Mouse (Mus musculus) embryo, embryonic 9.5 days (tissue): Measurements from ENCODE around the gene Clk3.

Experiments used
- DNase-seq: peaks from one replicate; pipeline ENCODE4 v3.0.0-alpha.2; 2017; ENCODE audit errors: extremely low spot score

The Clk3 gene

DNA sequence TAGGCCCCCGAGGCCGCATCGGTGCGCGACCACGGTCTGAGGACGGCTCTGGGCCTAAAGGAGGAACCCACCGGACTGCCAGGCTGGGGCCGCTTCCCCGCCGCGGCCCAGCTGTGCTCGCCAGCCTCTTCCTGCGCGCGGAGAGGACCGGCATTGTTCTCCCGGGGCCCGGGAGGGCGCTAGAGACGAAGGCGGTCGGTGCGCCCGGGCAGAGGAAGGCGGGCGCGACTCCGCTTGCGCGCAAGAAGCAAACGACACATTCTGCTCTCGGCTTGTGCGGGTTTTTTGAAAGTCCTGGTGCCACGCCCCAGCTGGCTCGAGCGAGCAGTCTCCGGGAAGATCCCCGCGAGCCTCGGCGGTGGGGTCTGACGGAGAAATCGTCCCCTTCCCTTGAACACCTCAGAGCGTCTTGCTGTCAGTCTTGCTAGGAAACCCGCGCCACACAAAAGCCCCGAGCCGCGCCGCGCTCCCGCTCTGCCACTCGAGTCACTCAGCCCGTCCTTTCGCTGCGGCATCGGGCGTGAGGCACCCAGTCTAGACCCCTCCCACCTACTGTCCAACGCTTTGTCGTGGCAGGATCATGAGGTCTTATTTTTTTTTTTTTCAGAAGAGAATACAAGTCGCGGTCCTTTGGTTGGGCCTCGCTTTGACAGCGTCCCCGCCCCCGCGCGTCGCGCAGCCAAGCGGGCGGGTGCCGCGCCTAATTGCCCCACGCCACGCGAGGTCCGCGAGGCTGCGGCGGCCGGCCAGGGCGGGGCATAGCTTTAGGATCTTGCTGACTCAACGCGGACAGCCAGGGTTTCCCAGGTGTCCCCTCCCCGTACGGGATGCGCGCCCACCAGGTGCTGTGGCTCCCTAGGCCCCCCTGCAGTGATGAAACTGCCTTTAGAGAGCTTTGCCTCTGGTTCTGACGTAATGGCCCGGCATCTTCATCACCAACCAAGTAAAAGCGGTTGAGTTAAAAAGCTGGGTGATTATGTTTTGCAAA lies at the start of gene Clk3:
Gene Clk3, minus strand, starts transcription at position 497 of the 988 bp plus-strand sequence.
- DNase-seq: peak; percentile 71

GRCm38 (mm10) chr9:57814866-57815265 lies 49.2 kb upstream of the Clk3 start:
- DNase-seq: peak; percentile 41

DNA sequence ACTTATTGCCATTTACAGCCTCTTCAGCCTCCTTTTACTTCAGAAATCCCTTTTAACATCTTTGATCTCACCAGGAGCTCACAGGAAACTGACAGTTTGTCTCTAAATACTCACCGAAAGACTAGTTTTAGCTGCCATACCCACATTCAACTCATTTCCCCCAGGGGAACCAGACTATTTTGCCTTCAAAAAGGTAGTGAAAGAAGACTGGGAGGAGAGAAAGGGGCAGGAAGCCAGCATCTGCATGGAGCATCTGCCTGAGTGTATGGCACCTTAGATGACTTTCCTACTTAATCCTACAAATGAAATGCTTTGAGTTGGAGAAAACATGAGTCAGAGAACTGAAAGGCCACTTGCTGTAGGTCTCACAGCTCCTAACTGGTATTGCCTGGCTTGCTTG lies 48.4 kb upstream of the Clk3 start:
- DNase-seq: peak; percentile 19

GRCm38 (mm10) chr9:57811793-57812733 lies 46.4 kb upstream of the Clk3 start:
- DNase-seq: peak; percentile 59

DNA sequence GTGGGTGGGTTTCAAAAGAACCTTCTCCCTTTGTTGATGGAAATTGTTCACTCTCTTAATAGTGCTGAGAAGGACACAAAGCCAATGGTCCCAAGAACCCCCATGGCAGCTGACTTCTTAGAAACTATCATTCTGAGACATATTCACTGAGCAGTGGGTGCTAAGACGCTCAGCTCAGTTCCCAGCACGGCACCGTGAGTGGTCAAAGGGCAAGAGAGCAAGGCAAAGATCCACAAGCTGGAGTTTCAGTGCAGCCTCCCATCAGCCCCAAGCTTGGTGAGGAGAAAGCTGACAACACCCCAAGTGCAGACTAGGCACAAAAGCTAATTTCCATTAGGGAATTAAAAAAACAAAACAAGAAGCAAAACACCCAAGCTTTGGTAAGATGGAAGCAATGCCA lies 45.0 kb upstream of the Clk3 start:
- DNase-seq: no peak

DNA sequence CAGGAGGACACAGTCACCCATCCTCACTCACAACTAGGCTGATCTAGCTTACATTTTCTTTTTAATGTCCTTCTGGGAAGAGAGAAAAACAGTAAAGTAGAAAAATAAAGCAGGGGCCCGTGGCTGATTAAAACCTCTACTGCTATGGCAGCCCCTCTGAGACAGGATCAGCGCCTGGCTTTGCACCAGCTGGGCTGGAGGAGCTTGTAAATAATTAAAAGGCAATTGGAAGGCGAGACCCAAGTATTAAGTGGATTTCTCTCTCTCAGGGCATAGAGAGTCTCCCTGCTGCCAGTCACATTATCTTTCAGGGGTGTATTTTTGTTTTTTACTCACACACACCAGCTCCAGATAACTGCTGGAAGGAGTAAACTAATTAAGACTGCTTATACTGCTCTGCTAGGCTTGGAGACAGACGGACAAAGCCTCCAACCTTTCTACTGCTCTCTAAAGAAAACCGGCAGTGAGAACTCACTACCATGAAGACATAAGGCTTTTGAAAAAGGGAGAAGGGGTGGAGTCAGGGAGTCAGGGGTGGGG lies 43.2 kb upstream of the Clk3 start:
- DNase-seq: no peak

DNA sequence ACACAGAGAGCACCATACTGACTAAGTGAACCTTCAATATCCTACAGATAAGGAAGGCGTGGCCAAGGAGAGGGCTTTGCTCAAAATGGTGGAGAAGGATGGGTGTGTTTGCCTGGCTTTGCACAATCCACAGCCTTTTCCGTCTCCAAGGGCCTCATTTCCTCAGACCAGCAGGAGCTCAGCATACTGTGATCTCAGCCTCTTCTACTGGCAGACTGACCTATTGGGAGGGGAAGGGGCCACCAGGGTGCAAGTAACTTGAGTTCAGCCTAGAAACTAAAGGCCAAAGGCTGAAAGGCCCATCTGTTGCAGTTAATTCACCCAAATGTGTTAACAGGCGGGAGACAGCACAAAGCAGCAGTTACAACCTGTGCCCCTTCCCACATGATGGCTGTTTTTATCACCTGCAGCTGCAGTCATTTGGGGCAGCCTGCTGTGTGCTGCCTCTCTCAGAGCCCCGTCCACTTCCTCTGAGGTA lies 41.6 kb upstream of the Clk3 start:
- DNase-seq: peak; percentile 47

DNA sequence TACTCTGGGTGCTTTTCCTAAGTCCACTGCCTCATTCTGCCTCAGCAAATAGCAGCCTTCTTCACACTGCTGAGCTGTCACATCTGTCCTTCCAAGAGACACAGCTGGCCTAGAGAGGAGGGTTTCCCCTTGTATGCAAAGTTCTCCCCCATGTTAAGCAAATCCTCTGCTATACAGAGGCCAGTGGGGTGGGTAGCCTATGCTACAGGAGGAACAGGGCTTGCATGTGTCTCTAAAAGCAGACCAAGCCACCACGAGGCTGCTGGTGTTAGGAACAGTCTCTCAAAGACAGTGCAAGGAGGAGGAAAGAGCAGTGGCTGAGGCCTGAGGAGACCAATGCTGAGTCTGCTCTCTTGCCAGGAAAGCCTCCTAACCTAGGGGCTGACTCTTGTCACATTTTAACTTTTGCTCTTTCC lies 40.4 kb upstream of the Clk3 start:
- DNase-seq: no peak

DNA sequence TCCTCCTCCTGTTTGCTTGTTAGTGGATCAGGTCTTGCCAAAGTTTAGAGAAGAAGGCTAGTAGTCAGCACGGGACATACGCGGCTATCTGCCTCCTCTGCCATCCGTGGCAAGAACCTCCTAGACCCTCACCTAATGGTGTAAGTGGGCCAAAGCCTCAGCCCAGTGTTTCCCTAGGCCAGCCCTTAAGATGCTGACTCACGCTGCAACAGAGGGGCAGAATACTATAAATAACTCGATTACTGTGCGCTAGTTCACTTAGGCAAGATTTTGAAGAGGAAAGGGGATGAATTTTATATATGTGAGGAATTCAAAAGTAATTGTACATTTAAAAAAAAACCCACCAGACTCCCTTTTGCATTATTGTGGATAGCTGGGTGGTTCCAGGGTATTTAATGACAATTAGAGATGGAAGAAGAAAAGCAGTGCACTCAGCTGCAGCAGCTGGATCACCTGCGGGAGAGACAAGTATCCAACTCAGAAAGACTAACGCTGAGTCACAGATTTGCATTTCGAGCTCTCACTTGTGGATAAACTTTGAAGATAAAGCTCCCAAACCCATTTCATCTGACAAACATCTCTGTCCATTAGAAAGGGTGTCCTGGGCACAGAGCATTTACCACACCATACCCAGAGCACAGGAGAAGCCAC lies 39.6 kb upstream of the Clk3 start:
- DNase-seq: no peak

- no peak for DNase-seq
Measured at GRCm38 (mm10) chr9:57803839-57804238, 38.2 kb upstream of the Clk3 start.

DNA sequence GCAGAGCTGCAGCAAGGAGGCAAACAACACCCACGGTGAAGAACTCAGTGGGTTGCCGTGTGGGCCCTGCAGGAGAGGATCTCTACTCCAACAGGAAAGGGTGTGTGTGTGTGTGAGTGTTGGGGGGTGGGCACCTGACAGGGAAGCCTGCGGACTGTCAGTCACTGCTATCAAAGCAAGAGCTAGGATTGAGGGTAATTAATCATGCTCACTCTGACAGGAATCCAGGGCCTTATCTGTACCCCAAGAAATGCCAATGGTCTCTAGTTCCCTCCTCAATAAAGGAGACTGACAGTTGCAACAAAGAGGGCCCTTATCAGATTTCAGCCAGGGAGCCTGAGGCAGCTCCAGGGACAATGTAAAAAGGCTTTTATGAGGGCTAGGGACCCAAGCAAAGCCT lies 37.4 kb upstream of the Clk3 start:
- no peak for DNase-seq

- no peak for DNase-seq
Measured at GRCm38 (mm10) chr9:57800325-57800975, 34.8 kb upstream of the Clk3 start.

DNA sequence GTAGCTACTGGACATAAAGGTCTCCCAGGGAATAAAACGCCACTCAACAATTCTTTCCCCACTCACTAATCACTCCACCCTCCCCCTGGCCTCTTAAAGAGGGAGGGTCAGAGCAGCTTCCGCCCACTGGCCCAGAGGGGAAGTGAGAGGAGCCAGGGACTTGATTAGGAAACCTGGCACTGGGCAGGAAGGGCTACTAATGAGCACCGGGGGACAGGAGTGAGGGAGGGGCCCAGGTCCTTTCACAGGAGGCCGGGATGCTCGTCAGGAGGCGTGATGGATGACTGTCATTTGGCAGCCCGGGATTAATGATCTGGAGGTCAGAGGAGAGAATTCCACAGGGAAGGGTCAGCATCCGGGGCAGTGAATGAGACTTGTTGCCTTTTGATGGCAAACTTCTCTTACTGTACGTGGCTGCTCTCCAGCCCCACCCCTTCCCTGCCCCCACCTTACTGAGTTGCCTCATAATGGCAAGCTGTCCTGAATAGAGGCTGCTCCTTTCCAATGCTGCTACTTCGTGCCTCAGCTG lies 33.1 kb upstream of the Clk3 start:
- DNase-seq: peak; percentile 85

DNA sequence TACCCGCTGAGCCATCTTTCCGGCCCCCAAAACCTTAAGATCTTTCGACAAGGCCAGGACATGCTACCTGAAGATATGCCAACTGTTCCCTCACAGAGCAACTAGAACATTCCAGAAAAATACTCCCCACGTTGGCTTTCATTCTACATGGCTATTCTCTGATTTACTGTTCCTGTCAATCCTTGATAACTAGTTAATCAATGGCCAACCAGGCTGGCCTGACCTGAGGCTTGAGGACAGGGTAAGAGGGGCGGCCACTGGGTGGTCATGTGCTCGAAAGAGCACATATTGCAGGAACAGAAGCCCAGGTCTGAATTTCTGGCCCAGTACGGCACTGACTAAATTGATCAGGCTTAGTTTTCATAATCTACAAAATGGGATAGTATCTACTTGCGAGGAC lies 31.8 kb upstream of the Clk3 start:
- no peak for DNase-seq

DNA sequence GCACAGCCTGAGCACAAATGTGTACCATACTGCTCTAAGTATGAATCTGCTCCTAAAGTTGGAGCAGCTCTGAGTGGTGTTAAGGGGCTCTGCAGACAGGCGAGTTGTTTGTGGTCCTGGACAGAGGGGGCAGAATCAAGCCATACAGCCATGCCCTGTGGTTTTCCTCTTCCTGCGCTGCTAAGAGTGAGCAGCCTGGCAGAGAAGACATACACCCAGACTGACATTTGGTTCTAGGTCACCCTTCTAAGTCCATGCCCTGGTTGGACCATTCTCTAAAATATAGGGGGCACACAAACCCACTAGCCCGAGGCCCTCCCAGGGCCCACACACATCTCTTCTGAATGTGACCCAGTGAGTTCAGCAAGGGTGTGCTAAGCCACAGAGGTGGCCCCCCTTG lies 24.1 kb upstream of the Clk3 start:
- no peak for DNase-seq

DNA sequence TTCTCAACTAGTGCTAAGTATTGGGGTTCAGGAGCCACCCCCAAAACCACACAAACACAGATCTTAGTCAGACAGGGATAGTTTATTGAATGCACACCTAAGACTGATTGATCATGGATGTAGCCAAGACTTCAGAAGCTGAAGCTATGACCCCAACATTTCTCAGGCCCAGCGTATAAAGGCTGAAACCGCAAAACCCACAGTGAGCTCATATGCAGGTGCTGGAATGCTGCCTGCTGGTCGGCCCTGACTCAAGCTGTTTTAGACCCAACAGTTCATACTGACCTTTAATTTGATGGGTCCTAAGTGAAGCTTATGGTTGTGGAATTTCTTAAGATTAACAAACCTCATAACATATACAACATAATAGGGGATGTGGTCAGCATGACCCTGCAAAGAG lies 17.0 kb upstream of the Clk3 start:
- no peak for DNase-seq

DNA sequence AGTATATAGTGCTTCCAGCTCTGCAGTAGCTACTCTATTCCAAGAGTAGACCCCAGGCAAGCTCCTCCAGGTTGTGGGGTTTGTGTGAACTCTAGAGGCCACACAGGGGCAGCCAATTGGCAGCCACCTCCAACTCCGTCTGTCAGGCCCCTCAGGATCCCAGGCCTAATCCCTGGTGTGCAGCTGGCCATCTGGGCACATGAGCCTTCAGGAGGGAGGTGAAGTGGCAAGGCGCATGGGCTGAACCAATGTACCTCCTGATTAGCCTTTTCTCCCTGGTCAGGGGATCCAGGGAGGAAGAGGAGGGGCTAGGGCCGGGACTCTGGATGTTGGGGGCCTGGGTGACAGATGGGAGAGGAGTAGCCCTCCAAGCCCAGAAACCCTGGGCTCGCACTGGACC lies 10.1 kb upstream of the Clk3 start:
- no peak for DNase-seq

DNA sequence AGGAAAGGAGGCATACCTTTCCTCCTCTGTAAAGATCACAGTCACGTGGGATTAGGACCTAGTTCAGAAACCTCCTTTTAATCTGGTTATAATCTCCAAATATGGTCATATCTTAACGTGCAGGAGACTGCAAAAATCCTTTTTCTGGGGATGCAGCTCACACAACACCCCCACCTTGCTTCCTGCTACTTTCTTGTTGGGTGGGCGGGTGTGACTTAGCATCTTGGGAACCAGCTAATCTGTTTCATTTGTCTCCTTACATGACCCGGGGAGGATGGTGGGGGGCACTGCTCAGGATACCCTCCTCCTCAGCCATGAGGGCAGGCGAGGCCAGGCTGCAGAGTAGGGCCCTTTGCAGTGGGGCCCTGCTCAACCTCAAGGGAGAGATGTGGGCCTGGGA lies 9.4 kb upstream of the Clk3 start:
- DNase-seq: no peak

DNA sequence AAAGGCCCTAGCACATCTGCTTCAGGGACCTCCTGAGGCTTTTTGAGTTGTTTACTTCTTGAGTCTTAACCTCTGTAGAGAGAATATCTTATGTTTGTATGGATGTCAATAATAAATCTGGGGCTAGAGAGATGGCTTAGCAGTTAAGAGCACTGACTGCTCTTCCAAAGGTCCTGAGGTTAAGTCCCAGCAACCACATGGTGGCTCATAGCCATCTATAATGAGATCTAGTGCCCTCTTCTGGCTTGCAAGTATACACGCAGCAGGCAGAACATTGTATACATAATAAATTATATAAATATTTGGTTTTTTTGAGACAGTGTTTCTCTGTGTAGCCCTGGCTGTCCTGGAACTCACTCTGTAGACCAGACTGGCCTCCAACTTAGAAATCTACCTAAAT lies 8.5 kb upstream of the Clk3 start:
- no peak for DNase-seq

DNA sequence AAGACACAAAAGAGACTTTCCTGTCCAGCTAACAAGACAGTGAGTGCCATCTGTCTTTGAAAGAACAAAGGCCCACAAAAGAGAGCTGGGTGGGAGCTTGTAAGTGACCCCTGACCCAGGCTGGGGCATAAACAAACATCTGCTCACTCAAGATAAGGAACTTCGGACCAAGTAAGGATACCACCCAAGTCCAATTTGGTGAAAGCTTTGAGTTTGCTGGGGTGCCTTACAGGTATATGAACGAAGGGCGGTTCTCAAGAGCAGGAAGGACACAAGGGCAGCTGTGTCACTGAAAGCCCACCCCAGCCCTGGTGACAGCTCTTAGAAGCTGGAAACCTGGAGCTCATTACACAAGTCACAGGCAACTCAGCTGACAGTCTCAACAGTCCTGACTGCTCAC lies 8.1 kb upstream of the Clk3 start:
- DNase-seq: peak; percentile 41

DNA sequence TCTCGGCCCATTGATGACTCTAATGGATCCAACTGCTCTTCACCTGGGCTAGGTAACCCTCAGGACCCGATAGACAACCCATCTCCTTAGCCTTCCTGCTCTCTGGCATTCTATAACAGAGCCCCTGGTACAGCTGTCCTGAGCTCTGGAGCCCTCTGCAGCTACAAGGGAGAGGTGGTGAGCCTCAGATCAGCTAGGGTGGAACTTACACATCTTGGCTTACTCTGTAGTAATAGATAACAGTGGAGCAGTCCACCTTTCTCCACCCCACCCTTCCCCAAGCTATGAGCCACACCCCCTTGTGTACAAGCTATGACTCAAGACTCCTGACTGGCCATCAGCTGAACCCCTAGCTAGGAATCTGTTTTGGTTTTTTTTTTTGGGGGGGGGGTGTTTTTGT lies 5.2 kb upstream of the Clk3 start:
- no peak for DNase-seq
